ENCODE assay signal across 8 mouse cellular contexts in genomic region chr9:110781256-110781721, GRCm38 (mm10). TPM values are rescaled to one million over a fixed set of nuclear protein-coding genes. Genes with fewer than 3 reads are reported as not detected.
DNase-seq lines count a peak whose midpoint lies in the region; ATAC-seq lines count a peak whose summit lies in the region.

No protein-coding gene starts in this region.

- H3K27ac ChIP-seq in hindbrain, embryonic 16.5 days (ENCODE audit: low read depth, low read length): peak overlapping the region; percentile 88
- peak overlapping the region; percentile 7; the same call in 1 of the 2 replicates for H3K27ac ChIP-seq in macrophage

- peak; percentile 97 for ATAC-seq in hindbrain, embryonic 16.5 days

- peak; percentile 86 for DNase-seq in T-cell, adult 2 months (ENCODE audit: low spot score)
- DNase-seq in cerebellum, postnatal 36 days: peak; percentile 94 to 96
- DNase-seq in gastrocnemius, adult 18-20 months (ENCODE audit: low spot score): peak; percentile 94
- peak; percentile 95 to 97 for DNase-seq in left cerebral cortex, adult 18-20 months (ENCODE audit: low spot score in 2 of 2)
- DNase-seq in right cerebral cortex, adult 18-20 months: peak; percentile 94
- DNase-seq in urinary bladder, postnatal 10 days (ENCODE audit: low spot score): peak; percentile 79

- H3K36me3 ChIP-seq in hindbrain, embryonic 16.5 days (ENCODE audit: control insufficient read depth, insufficient read depth, low read length): no peaks in the 10 kb centered on the region
- H3K36me3 ChIP-seq in macrophage (ENCODE audit: inconsistent target): no peaks in the 10 kb centered on the region

- peaks cover 5% of the 10 kb centered on the region; the same call in 1 of the 2 replicates for H3K4me1 ChIP-seq in hindbrain, embryonic 16.5 days (ENCODE audit: control insufficient read depth, insufficient read depth, low read depth, low read length)

- H3K4me2 ChIP-seq in hindbrain, embryonic 16.5 days (ENCODE audit: low read length): peak overlapping the region; percentile 62

- H3K27me3 ChIP-seq in hindbrain, embryonic 16.5 days (replicated peaks; ENCODE audit: control insufficient read depth, insufficient read depth, low read length): no peaks in the 10 kb centered on the region

- WGBS in hindbrain, embryonic 16.5 days: under 1% methylated on average over 42 of the region's 43 CpGs
- whole genome bisulfite sequencing in macrophage (ENCODE audit: missing documents): under 1% methylated on average over 43 of the region's 43 CpGs

- H3K79me2 ChIP-seq in macrophage (ENCODE audit: inconsistent target): no peaks in the 10 kb centered on the region

- peak overlapping the region; percentile 59 for H3K4me3 ChIP-seq in hindbrain, embryonic 16.5 days (ENCODE audit: low read length)
- H3K4me3 ChIP-seq in macrophage (ENCODE audit: inconsistent target): peak overlapping the region; percentile 17

- no peaks in the 10 kb centered on the region for H3K9me3 ChIP-seq in hindbrain, embryonic 16.5 days (ENCODE audit: control insufficient read depth, low read length)

- peak overlapping the region; percentile 84 for H3K9ac ChIP-seq in hindbrain, embryonic 16.5 days (ENCODE audit: low read depth, low read length)

RNA-seq across cellular contexts. Expression of gene Prss42, which starts 16.7 kb away (rescaled TPM):
- total RNA-seq in gastrocnemius, adult 18-20 months (2021): not detected
- polyA plus RNA-seq in hindbrain, embryonic 16.5 days (2015; fragmentation: Nextera tagmentation; extraction: Ambion mirVana): not detected in 2 replicates
- total RNA-seq in left cerebral cortex, adult 18-20 months (2021): not detected
- not detected for total RNA-seq in macrophage (2018; cell fraction: chromatin; rRNA removed)
- not detected for total RNA-seq in macrophage (2018; cell fraction: cytosol; rRNA removed)
- not detected for total RNA-seq in macrophage (2018; cell fraction: nucleus; rRNA removed)
- not detected in 3 replicates for polyA plus RNA-seq in macrophage (2018)

RNA-seq across cellular contexts. Expression of gene Prss44, which starts 32.5 kb away (rescaled TPM):
- total RNA-seq in gastrocnemius, adult 18-20 months (2021): not detected
- polyA plus RNA-seq in hindbrain, embryonic 16.5 days (2015; fragmentation: Nextera tagmentation; extraction: Ambion mirVana): not detected in 2 replicates
- not detected for total RNA-seq in left cerebral cortex, adult 18-20 months (2021)
- total RNA-seq in macrophage (2018; cell fraction: chromatin; rRNA removed): not detected
- not detected for total RNA-seq in macrophage (2018; cell fraction: cytosol; rRNA removed)
- total RNA-seq in macrophage (2018; cell fraction: nucleus; rRNA removed): not detected
- not detected in 3 replicates for polyA plus RNA-seq in macrophage (2018)

RNA-seq across cellular contexts. Expression of gene Pth1r, which starts 34.3 kb away (rescaled TPM):
- total RNA-seq in gastrocnemius, adult 18-20 months (2021): 1 to 10 TPM in 1 of 2 experiments, under 1 TPM in 1; 0.82 to 1.1 TPM
- 12.3 and 13.6 TPM in 2 replicates for polyA plus RNA-seq in hindbrain, embryonic 16.5 days (2015; fragmentation: Nextera tagmentation; extraction: Ambion mirVana)
- 1 to 10 TPM; 5.3 to 6.9 TPM for total RNA-seq in left cerebral cortex, adult 18-20 months (2021)
- under 1 TPM in 1 of 26 experiments, not detected in 25; 0.92 TPM for total RNA-seq in macrophage (2018; cell fraction: chromatin; rRNA removed)
- total RNA-seq in macrophage (2018; cell fraction: cytosol; rRNA removed): under 1 TPM in 4 of 26 experiments, not detected in 22; 0.09 to 0.38 (median 0.11) TPM
- total RNA-seq in macrophage (2018; cell fraction: nucleus; rRNA removed): not detected
- 0.16 TPM in 1 of 3 replicates, not detected in the others for polyA plus RNA-seq in macrophage (2018)

RNA-seq across cellular contexts. Expression of gene Myl3, which starts 39.6 kb away (rescaled TPM):
- total RNA-seq in gastrocnemius, adult 18-20 months (2021): 100 to 1,000 TPM; 624 to 860 TPM
- polyA plus RNA-seq in hindbrain, embryonic 16.5 days (2015; fragmentation: Nextera tagmentation; extraction: Ambion mirVana): 1.1 and 2.3 TPM in 2 replicates
- not detected for total RNA-seq in left cerebral cortex, adult 18-20 months (2021)
- not detected for total RNA-seq in macrophage (2018; cell fraction: chromatin; rRNA removed)
- total RNA-seq in macrophage (2018; cell fraction: cytosol; rRNA removed): not detected
- not detected for total RNA-seq in macrophage (2018; cell fraction: nucleus; rRNA removed)
- polyA plus RNA-seq in macrophage (2018): not detected in 3 replicates

RNA-seq across cellular contexts. Expression of gene Prss43, which starts 45.2 kb away (rescaled TPM):
- total RNA-seq in gastrocnemius, adult 18-20 months (2021): not detected
- polyA plus RNA-seq in hindbrain, embryonic 16.5 days (2015; fragmentation: Nextera tagmentation; extraction: Ambion mirVana): 0.06 TPM in 1 of 2 replicates, not detected in the other
- under 1 TPM in 1 of 2 experiments, not detected in 1; 0.28 TPM for total RNA-seq in left cerebral cortex, adult 18-20 months (2021)
- not detected for total RNA-seq in macrophage (2018; cell fraction: chromatin; rRNA removed)
- not detected for total RNA-seq in macrophage (2018; cell fraction: cytosol; rRNA removed)
- total RNA-seq in macrophage (2018; cell fraction: nucleus; rRNA removed): not detected
- not detected in 3 replicates for polyA plus RNA-seq in macrophage (2018)

Comparison
In these comparisons a context has a peak if more than half of its experiments do, and no peak if none do; other contexts are left out.
1. Peak in every context shown above with its lines: DNase-seq, ATAC-seq, H3K4me3 ChIP-seq and H3K27ac ChIP-seq.